Mouse (Mus musculus): ENCODE data around the gene Spesp1. TPM values are rescaled to one million over a fixed set of nuclear protein-coding genes. Genes with fewer than 3 reads are reported as not detected.

Spesp1 gene
- polyA plus RNA-seq, 1 experiment from 2014 or later = not detected

GRCm38 (mm10) chr9:62284266-62284665, 2.3 kb upstream of the Spesp1 start:
- WGBS = 54% methylated on average over 7 of the region's 7 CpGs
- Histone ChIP-seq H3K4me2 (ENCODE audit: low read depth, low read length) (no peak overlapping the region), H3K27me3 (ENCODE audit: control insufficient read depth, insufficient read depth, low read length) (no peaks in the 10 kb centered on the region), H3K36me3 (ENCODE audit: control insufficient read depth, insufficient read depth, low read length) (no peaks in the 10 kb centered on the region), H3K9me3 (replicated peaks; ENCODE audit: control insufficient read depth, low read length) (no peaks in the 10 kb centered on the region), H3K9ac (ENCODE audit: low read length) (no peak overlapping the region), H3K27ac (ENCODE audit: low read length) (no peak overlapping the region), H3K4me3 (replicated peaks; ENCODE audit: low read length) (no peak overlapping the region), H3K4me1 (ENCODE audit: control insufficient read depth, insufficient read depth, low read length) (no peaks in the 10 kb centered on the region)
- no peak; the same call in 1 of the 2 replicates for ATAC-seq (ENCODE audit: insufficient read depth, low FRiP score)

DNA sequence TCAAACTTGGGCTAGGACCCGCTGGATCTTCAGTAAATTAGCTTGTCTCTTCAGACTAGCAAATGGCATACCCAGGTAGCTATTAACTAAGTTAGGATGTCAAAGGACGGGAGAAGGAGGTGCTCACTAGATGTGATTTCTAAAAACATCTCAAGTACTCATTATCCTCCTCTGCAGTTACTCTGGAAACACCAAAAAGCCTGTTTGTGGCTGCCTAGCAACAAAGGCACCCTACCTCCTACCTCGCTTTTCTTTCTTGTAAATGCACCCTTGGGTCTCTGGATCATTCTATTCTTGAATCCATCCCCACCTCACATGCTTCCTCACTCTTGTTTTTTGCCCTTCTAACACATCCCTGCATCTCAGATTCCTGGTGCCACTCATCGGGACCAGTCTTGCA, 5.1 kb downstream of the Spesp1 start:
- Histone ChIP-seq H3K4me3 (replicated peaks; ENCODE audit: low read length) (no peak overlapping the region), H3K27ac (ENCODE audit: low read length) (no peak overlapping the region), H3K9me3 (replicated peaks; ENCODE audit: control insufficient read depth, low read length) (no peaks in the 10 kb centered on the region), H3K36me3 (ENCODE audit: control insufficient read depth, insufficient read depth, low read length) (no peaks in the 10 kb centered on the region), H3K9ac (ENCODE audit: low read length) (no peak overlapping the region), H3K27me3 (ENCODE audit: control insufficient read depth, insufficient read depth, low read length) (no peaks in the 10 kb centered on the region), H3K4me1 (ENCODE audit: control insufficient read depth, insufficient read depth, low read length) (no peaks in the 10 kb centered on the region), H3K4me2 (ENCODE audit: low read depth, low read length) (no peak overlapping the region)
- WGBS = 67% methylated on average over 4 of the region's 4 CpGs
- ATAC-seq (ENCODE audit: insufficient read depth, low FRiP score) = no peak

- 36% methylated on average over 7 of the region's 7 CpGs for WGBS
- H3K4me3 ChIP-seq (replicated peaks; ENCODE audit: low read length) = no peak overlapping the region
- H3K27me3 ChIP-seq (ENCODE audit: control insufficient read depth, insufficient read depth, low read length) = no peaks in the 10 kb centered on the region
- no peak for ATAC-seq (ENCODE audit: insufficient read depth, low FRiP score)
- no peak overlapping the region for H3K27ac ChIP-seq (ENCODE audit: low read length)
- no peak overlapping the region for H3K4me2 ChIP-seq (ENCODE audit: low read depth, low read length)
- H3K9me3 ChIP-seq (replicated peaks; ENCODE audit: control insufficient read depth, low read length) = no peaks in the 10 kb centered on the region
- H3K9ac ChIP-seq (ENCODE audit: low read length) = no peak overlapping the region
- peaks cover 6% of the 10 kb centered on the region; the same call in 1 of the 2 replicates for H3K4me1 ChIP-seq (ENCODE audit: control insufficient read depth, insufficient read depth, low read length)
- no peaks in the 10 kb centered on the region for H3K36me3 ChIP-seq (ENCODE audit: control insufficient read depth, insufficient read depth, low read length)
Observed at GRCm38 (mm10) chr9:62270775-62271399, 11.1 kb downstream of the Spesp1 start.

DNA sequence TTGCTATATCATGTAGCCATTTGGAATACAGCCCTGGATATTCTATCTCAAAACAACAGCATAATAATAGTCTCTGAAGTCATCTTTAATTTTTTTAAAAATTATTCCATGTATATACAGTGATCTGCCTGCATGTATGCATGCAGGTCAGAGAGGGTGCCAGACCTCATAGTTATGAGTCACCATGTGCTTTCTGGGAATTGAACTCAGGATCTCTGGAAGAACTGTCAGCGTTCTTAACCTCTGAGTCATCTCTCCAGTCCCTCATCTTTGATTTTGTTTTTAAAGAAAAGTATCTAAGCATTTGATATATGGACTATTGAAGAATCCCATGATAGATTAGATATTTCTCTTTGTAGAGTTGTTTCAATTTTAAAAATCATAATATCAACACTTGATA, 12.8 kb downstream of the Spesp1 start:
- WGBS = 89% methylated on average over 1 of the region's 1 CpGs
- Histone ChIP-seq H3K9me3 (replicated peaks; ENCODE audit: control insufficient read depth, low read length) (no peaks in the 10 kb centered on the region), H3K4me2 (ENCODE audit: low read depth, low read length) (no peak overlapping the region), H3K27ac (ENCODE audit: low read length) (no peak overlapping the region), H3K36me3 (ENCODE audit: control insufficient read depth, insufficient read depth, low read length) (no peaks in the 10 kb centered on the region), H3K27me3 (ENCODE audit: control insufficient read depth, insufficient read depth, low read length) (no peaks in the 10 kb centered on the region), H3K9ac (ENCODE audit: low read length) (no peak overlapping the region), H3K4me3 (replicated peaks; ENCODE audit: low read length) (no peak overlapping the region), H3K4me1 (ENCODE audit: control insufficient read depth, insufficient read depth, low read length) (peaks cover 6% of the 10 kb centered on the region; the same call in 1 of the 2 replicates)
- ATAC-seq (ENCODE audit: insufficient read depth, low FRiP score) = no peak

- no peaks in the 10 kb centered on the region for H3K36me3 ChIP-seq (ENCODE audit: control insufficient read depth, insufficient read depth, low read length)
- H3K27me3 ChIP-seq (ENCODE audit: control insufficient read depth, insufficient read depth, low read length) = no peaks in the 10 kb centered on the region
- H3K4me3 ChIP-seq (replicated peaks; ENCODE audit: low read length) = no peak overlapping the region
- H3K4me1 ChIP-seq (ENCODE audit: control insufficient read depth, insufficient read depth, low read length) = no peaks in the 10 kb centered on the region
- no peak overlapping the region for H3K27ac ChIP-seq (ENCODE audit: low read length)
- H3K4me2 ChIP-seq (ENCODE audit: low read depth, low read length) = no peak overlapping the region
- WGBS = 72% methylated on average over 10 of the region's 10 CpGs
- no peak overlapping the region for H3K9ac ChIP-seq (ENCODE audit: low read length)
- no peaks in the 10 kb centered on the region for H3K9me3 ChIP-seq (replicated peaks; ENCODE audit: control insufficient read depth, low read length)
- no peak for ATAC-seq (ENCODE audit: insufficient read depth, low FRiP score)
Observed at GRCm38 (mm10) chr9:62265278-62265677, 16.7 kb downstream of the Spesp1 start.

GRCm38 (mm10) chr9:62263652-62264051, 18.4 kb downstream of the Spesp1 start:
- WGBS = 60% methylated on average over 5 of the region's 5 CpGs

DNA sequence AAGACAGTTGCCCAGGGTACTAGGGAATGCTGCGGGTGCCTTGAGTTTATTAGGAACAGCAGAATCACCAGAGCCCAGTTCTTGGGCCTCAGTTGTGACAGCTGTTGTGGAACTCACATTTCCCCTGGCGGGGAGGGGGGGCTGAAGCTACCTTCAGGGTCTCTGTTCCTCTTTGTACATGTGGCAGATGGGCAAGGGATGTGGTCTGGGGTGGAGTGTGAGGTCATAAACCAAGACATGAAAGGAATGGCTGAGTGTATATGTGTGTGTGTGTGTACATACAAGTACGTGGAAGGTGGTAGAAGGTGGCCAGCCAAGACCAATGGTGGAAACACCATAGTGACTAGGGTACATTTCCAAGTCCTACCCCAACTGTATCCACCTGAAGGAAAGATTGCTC, 20.6 kb downstream of the Spesp1 start:
- H3K4me3 ChIP-seq (replicated peaks; ENCODE audit: low read length) = no peak overlapping the region
- no peak overlapping the region for H3K9ac ChIP-seq (ENCODE audit: low read length)
- H3K27ac ChIP-seq (ENCODE audit: low read length) = no peak overlapping the region
- H3K27me3 ChIP-seq (ENCODE audit: control insufficient read depth, insufficient read depth, low read length) = no peaks in the 10 kb centered on the region
- H3K4me1 ChIP-seq (ENCODE audit: control insufficient read depth, insufficient read depth, low read length) = peaks cover 3% of the 10 kb centered on the region
- no peaks in the 10 kb centered on the region for H3K36me3 ChIP-seq (ENCODE audit: control insufficient read depth, insufficient read depth, low read length)
- no peak for ATAC-seq (ENCODE audit: insufficient read depth, low FRiP score)
- 79% methylated on average over 3 of the region's 3 CpGs for WGBS
- H3K4me2 ChIP-seq (ENCODE audit: low read depth, low read length) = no peak overlapping the region
- H3K9me3 ChIP-seq (replicated peaks; ENCODE audit: control insufficient read depth, low read length) = peaks cover 3% of the 10 kb centered on the region; the same call in 1 of the 2 replicates

More at GRCm38 (mm10) chr9:62263652-62264051, 18.4 kb downstream of the Spesp1 start:
- Histone ChIP-seq H3K4me1 (ENCODE audit: control insufficient read depth, insufficient read depth, low read length) (no peaks in the 10 kb centered on the region), H3K36me3 (ENCODE audit: control insufficient read depth, insufficient read depth, low read length) (no peaks in the 10 kb centered on the region), H3K9ac (ENCODE audit: low read length) (no peak overlapping the region), H3K4me3 (replicated peaks; ENCODE audit: low read length) (no peak overlapping the region), H3K27ac (ENCODE audit: low read length) (no peak overlapping the region), H3K27me3 (ENCODE audit: control insufficient read depth, insufficient read depth, low read length) (no peaks in the 10 kb centered on the region), H3K9me3 (replicated peaks; ENCODE audit: control insufficient read depth, low read length) (peaks cover 3% of the 10 kb centered on the region; the same call in 1 of the 2 replicates), H3K4me2 (ENCODE audit: low read depth, low read length) (no peak overlapping the region)
- no peak for ATAC-seq (ENCODE audit: insufficient read depth, low FRiP score)

DNA sequence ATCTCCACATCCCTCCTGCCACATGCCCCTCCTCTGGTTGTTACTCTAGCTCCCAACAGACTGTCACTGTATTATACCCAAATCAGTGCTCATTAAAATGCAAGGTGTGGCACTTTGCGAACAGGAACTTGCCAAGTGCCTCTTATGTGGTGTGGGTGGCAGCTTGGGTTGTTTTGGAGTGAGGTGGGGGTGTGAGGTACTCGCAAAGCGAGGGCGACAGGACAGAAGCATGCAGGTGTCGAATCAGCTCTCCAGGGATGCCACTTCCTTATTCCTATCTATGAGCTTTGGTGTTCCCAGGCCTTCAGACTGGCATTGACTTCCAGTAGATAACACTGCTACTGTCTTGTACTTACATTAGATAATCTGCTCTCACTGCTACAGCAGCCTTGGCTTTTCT, 21.0 kb downstream of the Spesp1 start:
- 89% methylated on average over 5 of the region's 5 CpGs for WGBS
- Histone ChIP-seq H3K9me3 (replicated peaks; ENCODE audit: control insufficient read depth, low read length) (peaks cover 3% of the 10 kb centered on the region; the same call in 1 of the 2 replicates), H3K4me1 (ENCODE audit: control insufficient read depth, insufficient read depth, low read length) (peaks cover 5% of the 10 kb centered on the region), H3K4me3 (replicated peaks; ENCODE audit: low read length) (no peak overlapping the region), H3K4me2 (ENCODE audit: low read depth, low read length) (no peak overlapping the region), H3K27me3 (ENCODE audit: control insufficient read depth, insufficient read depth, low read length) (no peaks in the 10 kb centered on the region), H3K36me3 (ENCODE audit: control insufficient read depth, insufficient read depth, low read length) (no peaks in the 10 kb centered on the region), H3K9ac (ENCODE audit: low read length) (no peak overlapping the region), H3K27ac (ENCODE audit: low read length) (no peak overlapping the region)
- no peak for ATAC-seq (ENCODE audit: insufficient read depth, low FRiP score)

- no peaks in the 10 kb centered on the region for H3K27me3 ChIP-seq (ENCODE audit: control insufficient read depth, insufficient read depth, low read length)
- no peak overlapping the region for H3K27ac ChIP-seq (ENCODE audit: low read length)
- no peak for ATAC-seq (ENCODE audit: insufficient read depth, low FRiP score)
- peaks cover 8% of the 10 kb centered on the region for H3K4me1 ChIP-seq (ENCODE audit: control insufficient read depth, insufficient read depth, low read length)
- H3K36me3 ChIP-seq (ENCODE audit: control insufficient read depth, insufficient read depth, low read length) = no peaks in the 10 kb centered on the region
- no peak overlapping the region for H3K4me2 ChIP-seq (ENCODE audit: low read depth, low read length)
- WGBS = 92% methylated on average over 11 of the region's 11 CpGs
- H3K4me3 ChIP-seq (replicated peaks; ENCODE audit: low read length) = no peak overlapping the region
- H3K9me3 ChIP-seq (replicated peaks; ENCODE audit: control insufficient read depth, low read length) = peaks cover 3% of the 10 kb centered on the region; the same call in 1 of the 2 replicates
- no peak overlapping the region for H3K9ac ChIP-seq (ENCODE audit: low read length)
Observed at GRCm38 (mm10) chr9:62258005-62258404, 24.0 kb downstream of the Spesp1 start.

Measured in stomach, embryonic 16.5 days (tissue).